Mouse (Mus musculus) layer of hippocampus, adult 2 months (tissue): ENCODE measurements around the gene Ppm1f. TPM values are rescaled to one million over a fixed set of nuclear protein-coding genes. Genes with fewer than 3 reads are reported as not detected.
"Not testable (repeated sequence)": the region's sequence is repeated elsewhere in the genome, so short reads cannot be mapped to it uniquely, and the experiment has no call there.

Experiments
- DNase-seq, 2 experiments: peaks; one replicate each; pipeline ENCODE4 v3.0.0; 2022; ENCODE audit warnings: low spot score in 2 of 2
- H3K27ac ChIP-seq: fragments of 200-600 bp; 2 replicates; pipeline ENCODE4 v1.8.1; 2022
- H3K4me3 ChIP-seq: fragments of 200-600 bp; 2 replicates; pipeline ENCODE4 v1.8.1; 2022; ENCODE audit warnings: mild to moderate bottlenecking
- CTCF ChIP-seq: fragments of 200-600 bp; conservative IDR thresholded peaks from 2 replicates; pipeline ENCODE4 v1.8.1; 2022; ENCODE audit warnings: antibody characterized with exemption, mild to moderate bottlenecking, moderate library complexity
- total RNA-seq, 2 experiments: library from RNA; stranded (reverse); gene quantifications; 2 replicates each; pipeline ENCODE4 v1.2.3; 2021

Gene Ppm1f
- total RNA-seq, 2 experiments from 2014 or later, result 45.5 to 51.4 TPM

- Histone ChIP-seq H3K27ac (no peak overlapping the region), H3K4me3 (no peak overlapping the region)
- DNase-seq, result no peak
- TF ChIP-seq CTCF, result no peak
Measured at GRCm38 (mm10) chr16:16924481-16924880, 28.2 kb downstream of the Ppm1f start.

- peak overlapping the region; percentile 94 for H3K27ac ChIP-seq
- H3K4me3 ChIP-seq, result no peak overlapping the region
- TF ChIP-seq CTCF, result no peak
- DNase-seq, result peak in 1 of 2 experiments; percentile 35
Measured at GRCm38 (mm10) chr16:16926536-16926935, 30.3 kb downstream of the Ppm1f start.

- not testable (repeated sequence) for DNase-seq
- peak overlapping the region; percentile 94 for H3K27ac ChIP-seq
Measured at GRCm38 (mm10) chr16:16928908-16929307, 32.6 kb downstream of the Ppm1f start.

GRCm38 (mm10) chr16:16930326-16930725 is 34.1 kb downstream of the Ppm1f start:
- Histone ChIP-seq H3K27ac (peak overlapping the region; percentile 94), H3K4me3 (no peak overlapping the region)
- DNase-seq, result no peak
- no peak for TF ChIP-seq CTCF

More at GRCm38 (mm10) chr16:16928908-16929307, 32.6 kb downstream of the Ppm1f start:
- H3K4me3 ChIP-seq, result not testable (repeated sequence)

- peak; percentile 89 to 95 for DNase-seq
Measured at GRCm38 (mm10) chr16:16930810-16931296, 34.6 kb downstream of the Ppm1f start.

GRCm38 (mm10) chr16:16939543-16939942 is 43.3 kb downstream of the Ppm1f start:
- TF ChIP-seq CTCF, result no peak
- no peak for DNase-seq
- H3K4me3 ChIP-seq, result no peak overlapping the region
- no peak overlapping the region for H3K27ac ChIP-seq

More at GRCm38 (mm10) chr16:16930810-16931296, 34.6 kb downstream of the Ppm1f start:
- Histone ChIP-seq H3K4me3 (no peak overlapping the region), H3K27ac (peak overlapping the region; percentile 94)
- TF ChIP-seq CTCF, result no peak

GRCm38 (mm10) chr16:16941078-16941477 is 44.8 kb downstream of the Ppm1f start:
- no peak for TF ChIP-seq CTCF
- no peak overlapping the region for H3K4me3 ChIP-seq
- H3K27ac ChIP-seq, result no peak overlapping the region
- DNase-seq, result no peak

- no peak for DNase-seq
- H3K27ac ChIP-seq, result no peak overlapping the region
- H3K4me3 ChIP-seq, result no peak overlapping the region
- no peak for TF ChIP-seq CTCF
Measured at GRCm38 (mm10) chr16:16958575-16958974, 62.3 kb downstream of the Ppm1f start.

GRCm38 (mm10) chr16:16959907-16960306 is 63.6 kb downstream of the Ppm1f start:
- DNase-seq, result no peak
- TF ChIP-seq CTCF, result no peak
- no peak overlapping the region for H3K27ac ChIP-seq
- no peak overlapping the region for H3K4me3 ChIP-seq

- no peak overlapping the region for H3K27ac ChIP-seq
- no peak for TF ChIP-seq CTCF
- H3K4me3 ChIP-seq, result no peak overlapping the region
- DNase-seq, result no peak
Measured at GRCm38 (mm10) chr16:16965149-16965548, 68.9 kb downstream of the Ppm1f start.

- Histone ChIP-seq H3K4me3 (no peak overlapping the region), H3K27ac (no peak overlapping the region)
- TF ChIP-seq CTCF, result no peak
- no peak for DNase-seq
Measured at GRCm38 (mm10) chr16:16966290-16966689, 70.0 kb downstream of the Ppm1f start.

Other genes with a start within 250 kb of the Ppm1f start
- gene Olfr19, start 220.1 kb upstream of the Ppm1f start, total RNA-seq, result not detected
- gene Spag6l, start 67.0 kb upstream of the Ppm1f start, total RNA-seq, result 10 to 100 TPM in 1 of 2 experiments, 1 to 10 TPM in 1; 9.9 to 10.0 TPM
- gene Igll1, start 32.5 kb upstream of the Ppm1f start, total RNA-seq, result not detected
- 10 to 100 TPM; 69.9 to 75.5 TPM for gene Top3b, start 25.7 kb upstream of the Ppm1f start, total RNA-seq
- under 1 TPM; 0.49 to 0.51 TPM for gene Vpreb1, start 25.6 kb upstream of the Ppm1f start, total RNA-seq
- 100 to 1,000 TPM; 522 to 547 TPM for gene Mapk1, start 86.9 kb downstream of the Ppm1f start, total RNA-seq
- gene Ypel1, start 173.2 kb downstream of the Ppm1f start, total RNA-seq, result 10 to 100 TPM; 35.0 to 38.0 TPM
- 100 to 1,000 TPM in 1 of 2 experiments, 10 to 100 TPM in 1; 91.3 to 105 TPM for gene Ppil2, start 214.8 kb downstream of the Ppm1f start, total RNA-seq
- 1 to 10 TPM in 1 of 2 experiments, under 1 TPM in 1; 0.76 to 1.8 TPM for gene 2610318N02Rik, start 228.7 kb downstream of the Ppm1f start, total RNA-seq
- gene Sdf2l1, start 235.9 kb downstream of the Ppm1f start, total RNA-seq, result 10 to 100 TPM; 21.6 to 26.4 TPM
- gene Ydjc, start 248.2 kb downstream of the Ppm1f start, total RNA-seq, result 10 to 100 TPM; 24.5 to 25.2 TPM